ENCODE assay signal across 9 mouse cellular contexts in genomic region chr19:11811688-11812365, GRCm38 (mm10). TPM values are rescaled to one million over a fixed set of nuclear protein-coding genes. Genes with fewer than 3 reads are reported as not detected.
A peak's percentile ranks its signal among the peaks of the same experiment; 100 is the strongest.
DNase-seq lines count a peak whose midpoint lies in the region; ATAC-seq and TF ChIP-seq lines count a peak whose summit lies in the region.
"Had no signal": no experiment of that assay in that cellular context is flagged by ENCODE, and none has a peak within 500 bp of the region (broad histone marks: within the 10 kb centered on the region; RNA-seq: fewer than 3 reads in every experiment).

No protein-coding gene starts in this region.

- TF ChIP-seq EP300 in heart, adult 2 months (IDR thresholded peaks at IDR 0.05; ENCODE audit: insufficient read depth, low read depth, low read length): no peak

- no peaks in the 10 kb centered on the region for H3K9me3 ChIP-seq in forebrain, embryonic 12.5 days
- no peaks in the 10 kb centered on the region for H3K9me3 ChIP-seq in midbrain, postnatal 0 days (ENCODE audit: low read length)
- H3K9me3 ChIP-seq: embryonic facial prominence, embryonic 15.5 days had no signal

- no peak overlapping the region for H3K9ac ChIP-seq in heart, adult 2 months (ENCODE audit: low read depth, low read length)
- no peak overlapping the region for H3K9ac ChIP-seq in forebrain, embryonic 12.5 days
- H3K9ac ChIP-seq in midbrain, postnatal 0 days (replicated peaks; ENCODE audit: low read length, poor library complexity, severe bottlenecking): no peak overlapping the region
- H3K9ac ChIP-seq: embryonic facial prominence, embryonic 15.5 days had no signal

- 0 out of 2 replicates have a peak, but pooled peaks cover 1% of the 10 kb centered on the region for H3K79me2 ChIP-seq in heart, adult 2 months (replicated peaks; ENCODE audit: control insufficient read depth, insufficient read depth, low read length)

- peak overlapping the region; percentile 51 for H3K27ac ChIP-seq in heart, adult 2 months
- H3K27ac ChIP-seq in forebrain, embryonic 12.5 days: 0 out of 2 replicates have a peak overlapping the region, but pooled peaks have one; percentile 13
- H3K27ac ChIP-seq in midbrain, postnatal 0 days (ENCODE audit: low read depth, low read length): peak overlapping the region; percentile 26; the same call in 1 of the 2 replicates
- H3K27ac ChIP-seq: embryonic facial prominence, embryonic 15.5 days had no signal

- DNase-seq in heart, adult 2 months: no peak
- no peak for DNase-seq in heart, adult 9 months (ENCODE audit: low spot score in 2 of 2)
- peak; percentile 70 for DNase-seq in kidney, adult 9 months
- DNase-seq in midbrain, postnatal 0 days (ENCODE audit: low spot score): peak; percentile 81
- no peak for DNase-seq in frontal cortex, postnatal 36 days (ENCODE audit: low spot score in 2 of 2)
- DNase-seq in lung, postnatal 14 days: no peak

- 56% methylated on average over 5 of the region's 5 CpGs for WGBS in heart, adult 2 months
- 31% methylated on average over 5 of the region's 5 CpGs for WGBS in forebrain, embryonic 12.5 days
- whole genome bisulfite sequencing in midbrain, postnatal 0 days: 18% methylated on average over 5 of the region's 5 CpGs

- ATAC-seq in forebrain, embryonic 12.5 days (ENCODE audit: low FRiP score): peak; percentile 92
- peak; percentile 90 for ATAC-seq in midbrain, postnatal 0 days (ENCODE audit: low FRiP score)
- ATAC-seq in erythroid progenitor cell, adult 5-6 weeks (replicated peaks; ENCODE audit: low FRiP score, poor library complexity, severe bottlenecking): no peak

- intact Hi-C loops in heart, adult 2 months (cut with DNase I): loop anchor here (10.0 kb wide), 1 partner anchor 193 kb away; no protein-coding TSS in a partner anchor

- no peak for TF ChIP-seq POLR2A in heart, adult 2 months (IDR thresholded peaks at IDR 0.05; ENCODE audit: insufficient read depth, low read depth, low read length)

- TF ChIP-seq CTCF in heart, adult 2 months (IDR thresholded peaks at IDR 0.05): no peak
- no peak for TF ChIP-seq CTCF in midbrain, postnatal 0 days (IDR thresholded peaks at IDR 0.05)

- 0 out of 2 replicates have a peak overlapping the region, but pooled peaks have one; percentile 21 for H3K4me2 ChIP-seq in forebrain, embryonic 12.5 days
- H3K4me2 ChIP-seq in midbrain, postnatal 0 days (ENCODE audit: low read depth, low read length, poor library complexity, severe bottlenecking): peak overlapping the region; percentile 28
- H3K4me2 ChIP-seq: embryonic facial prominence, embryonic 15.5 days had no signal

- peaks cover 22% of the 10 kb centered on the region for H3K36me3 ChIP-seq in heart, adult 2 months (ENCODE audit: control insufficient read depth, insufficient read depth, low read length)
- no peaks in the 10 kb centered on the region for H3K36me3 ChIP-seq in forebrain, embryonic 12.5 days (replicated peaks)
- H3K36me3 ChIP-seq in midbrain, postnatal 0 days (ENCODE audit: insufficient read depth, low read length): no peaks in the 10 kb centered on the region
- H3K36me3 ChIP-seq: embryonic facial prominence, embryonic 15.5 days had no signal

- H3K27me3 ChIP-seq in heart, adult 2 months (ENCODE audit: control insufficient read depth, insufficient read depth, low read length): no peaks in the 10 kb centered on the region
- peaks cover 15% of the 10 kb centered on the region for H3K27me3 ChIP-seq in forebrain, embryonic 12.5 days
- H3K27me3 ChIP-seq in midbrain, postnatal 0 days (ENCODE audit: insufficient read depth, low read length): no peaks in the 10 kb centered on the region

- no peak overlapping the region for H3K4me3 ChIP-seq in heart, adult 2 months
- no peak overlapping the region for H3K4me3 ChIP-seq in forebrain, embryonic 12.5 days (replicated peaks)
- no peak overlapping the region for H3K4me3 ChIP-seq in midbrain, postnatal 0 days (ENCODE audit: low read depth, low read length)
- H3K4me3 ChIP-seq: embryonic facial prominence, embryonic 15.5 days had no signal

- H3K4me1 ChIP-seq in heart, adult 2 months (ENCODE audit: control insufficient read depth, insufficient read depth, low read length): peaks cover 19% of the 10 kb centered on the region
- H3K4me1 ChIP-seq in forebrain, embryonic 12.5 days: peaks cover 32% of the 10 kb centered on the region
- H3K4me1 ChIP-seq in midbrain, postnatal 0 days (ENCODE audit: insufficient read depth, low read length): peaks cover 11% of the 10 kb centered on the region; the same call in 1 of the 2 replicates
- H3K4me1 ChIP-seq: embryonic facial prominence, embryonic 15.5 days had no signal

RNA-seq across cellular contexts. Expression of gene Stx3, which starts 7.4 kb away (rescaled TPM):
- 1 to 10 TPM; 3.6 to 3.9 TPM for total RNA-seq in heart, adult 2 months (2021)
- 3.9 and 6.1 TPM in 2 replicates for polyA plus RNA-seq in heart, adult 2 months (2012; rRNA removed)
- polyA plus RNA-seq in forebrain, embryonic 12.5 days (2016; fragmentation: Nextera tagmentation; extraction: Ambion mirVana): 7.5 and 8.1 TPM in 2 replicates
- 28.8 and 35.0 TPM in 2 replicates for total RNA-seq in midbrain, postnatal 0 days (2014; rRNA removed)
- 36.6 and 37.8 TPM in 2 replicates for polyA plus RNA-seq in midbrain, postnatal 0 days (2015; fragmentation: Nextera tagmentation; extraction: Ambion mirVana)
- total RNA-seq in erythroid progenitor cell, adult 5-6 weeks (2015; ENCODE audit: low replicate concordance): 2.2 TPM in 1 of 2 replicates, not detected in the other
- 0.39 and 6.0 TPM in 2 replicates for total RNA-seq in erythroid progenitor cell, adult 5-6 weeks (2017; ENCODE audit: low replicate concordance)

RNA-seq across cellular contexts. Expression of gene Olfr1417, which starts 27.2 kb away (rescaled TPM):
- total RNA-seq in heart, adult 2 months (2021): not detected
- polyA plus RNA-seq in heart, adult 2 months (2012; rRNA removed): not detected in 2 replicates
- not detected in 2 replicates for polyA plus RNA-seq in forebrain, embryonic 12.5 days (2016; fragmentation: Nextera tagmentation; extraction: Ambion mirVana)
- total RNA-seq in midbrain, postnatal 0 days (2014; rRNA removed): not detected in 2 replicates
- polyA plus RNA-seq in midbrain, postnatal 0 days (2015; fragmentation: Nextera tagmentation; extraction: Ambion mirVana): 0.16 and 0.18 TPM in 2 replicates
- total RNA-seq in erythroid progenitor cell, adult 5-6 weeks (2015; ENCODE audit: low replicate concordance): not detected in 2 replicates
- not detected in 2 replicates for total RNA-seq in erythroid progenitor cell, adult 5-6 weeks (2017; ENCODE audit: low replicate concordance)
- polyA plus RNA-seq: embryonic facial prominence, embryonic 15.5 days had no signal

RNA-seq across cellular contexts. Expression of gene Mrpl16, which starts 41.6 kb away (rescaled TPM):
- 100 to 1,000 TPM in 1 of 2 experiments, 10 to 100 TPM in 1; 99.5 to 109 TPM for total RNA-seq in heart, adult 2 months (2021)
- polyA plus RNA-seq in heart, adult 2 months (2012; rRNA removed): 41.8 and 58.7 TPM in 2 replicates
- 43.6 and 49.0 TPM in 2 replicates for polyA plus RNA-seq in forebrain, embryonic 12.5 days (2016; fragmentation: Nextera tagmentation; extraction: Ambion mirVana)
- total RNA-seq in midbrain, postnatal 0 days (2014; rRNA removed): 15.6 and 22.8 TPM in 2 replicates
- polyA plus RNA-seq in midbrain, postnatal 0 days (2015; fragmentation: Nextera tagmentation; extraction: Ambion mirVana): 52.3 and 53.0 TPM in 2 replicates
- total RNA-seq in erythroid progenitor cell, adult 5-6 weeks (2015; ENCODE audit: low replicate concordance): 19.8 and 21.0 TPM in 2 replicates
- 6.8 and 22.5 TPM in 2 replicates for total RNA-seq in erythroid progenitor cell, adult 5-6 weeks (2017; ENCODE audit: low replicate concordance)

RNA-seq across cellular contexts. Expression of gene Olfr1418, which starts 49.0 kb away (rescaled TPM):
- not detected for total RNA-seq in heart, adult 2 months (2021)
- polyA plus RNA-seq in heart, adult 2 months (2012; rRNA removed): not detected in 2 replicates
- not detected in 2 replicates for polyA plus RNA-seq in forebrain, embryonic 12.5 days (2016; fragmentation: Nextera tagmentation; extraction: Ambion mirVana)
- not detected in 2 replicates for total RNA-seq in midbrain, postnatal 0 days (2014; rRNA removed)
- polyA plus RNA-seq in midbrain, postnatal 0 days (2015; fragmentation: Nextera tagmentation; extraction: Ambion mirVana): not detected in 2 replicates
- total RNA-seq in erythroid progenitor cell, adult 5-6 weeks (2015; ENCODE audit: low replicate concordance): not detected in 2 replicates
- total RNA-seq in erythroid progenitor cell, adult 5-6 weeks (2017; ENCODE audit: low replicate concordance): not detected in 2 replicates
- polyA plus RNA-seq: embryonic facial prominence, embryonic 15.5 days had no signal

Comparison
In these comparisons a context has a peak if more than half of its experiments do, and no peak if none do; other contexts are left out.
1. DNase-seq: peak in kidney, adult 9 months (single experiment) and midbrain, postnatal 0 days (single experiment); none in heart, adult 2 months (0 of 2), heart, adult 9 months (0 of 2), frontal cortex, postnatal 36 days (0 of 2) and lung, postnatal 14 days (single experiment).
2. Peak in every context shown above with its lines, with median percentiles within 50 percentile points of each other: H3K27ac ChIP-seq.